Mouse (Mus musculus): ENCODE results near the gene Nubp1.

- TF ChIP-seq CTCF (IDR thresholded peaks at IDR 0.05; ENCODE audit: extremely low read depth, insufficient read length, insufficient replicate concordance, low read depth, low read length), result no peak
- no peak for TF ChIP-seq POLR2A (IDR thresholded peaks at IDR 0.05; ENCODE audit: low read depth, low read length)
Measured at GRCm38 (mm10) chr16:10447781-10448180, 36.0 kb downstream of the Nubp1 start.

All from small intestine, adult 2 months (tissue).